Comparison of ENCODE assay signal across 8 mouse cellular contexts in the genomic region with DNA sequence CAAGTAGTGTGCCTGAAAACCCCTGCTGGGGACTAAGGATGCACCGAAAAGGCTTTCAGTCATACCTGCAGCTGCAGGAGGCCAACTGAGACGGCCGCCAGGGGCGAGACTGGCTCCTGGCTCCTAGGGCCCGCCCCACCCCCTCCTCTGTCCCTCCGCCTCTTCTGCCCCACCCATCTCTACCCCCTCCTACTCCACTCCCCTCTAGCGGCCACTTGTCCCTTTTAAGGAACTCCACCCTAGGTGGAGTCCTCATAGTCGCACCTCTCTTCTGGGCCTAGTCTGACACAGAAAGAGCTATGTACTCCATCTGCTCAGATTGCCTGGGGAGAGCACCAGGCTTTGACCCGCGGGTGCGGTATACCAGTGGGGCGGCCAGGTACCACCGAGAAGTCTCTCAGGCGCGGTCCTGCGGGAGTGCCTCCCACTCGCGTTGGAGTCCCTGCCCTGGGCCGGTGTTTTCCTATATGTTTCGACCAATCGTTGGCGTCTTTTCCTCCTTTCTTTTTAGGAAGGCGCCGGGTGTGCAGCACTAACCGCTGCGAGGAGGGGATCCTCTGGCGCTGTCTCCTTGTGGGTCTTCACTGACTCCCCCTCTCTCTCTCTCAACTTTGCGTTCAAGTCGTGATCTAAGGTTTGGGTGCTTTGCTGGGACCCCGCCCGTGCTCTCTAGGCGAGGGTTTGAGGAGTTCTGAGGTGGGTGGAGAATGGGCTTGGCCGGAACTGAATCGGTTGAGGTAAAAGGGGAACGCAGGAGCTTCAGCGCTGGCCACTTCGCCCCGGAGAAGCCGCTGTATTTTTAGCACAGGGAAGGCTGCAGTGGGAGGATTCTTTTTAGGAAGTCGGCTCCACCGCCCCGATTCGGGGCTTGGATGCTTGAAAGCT.
DNase-seq lines count a peak whose midpoint lies in the region; ATAC-seq lines count a peak whose summit lies in the region.

No protein-coding gene starts in this region.

- intact Hi-C loops in heart, postnatal 14 days (cut with DNase I) = loop anchor here (10.0 kb wide), 1 partner anchor 125 kb away; the partner anchor contains the start of gene Klf8

- ATAC-seq in CD4-positive, CD25-positive, alpha-beta regulatory T cell, adult 4 months = peak; percentile 73
- ATAC-seq in forebrain, embryonic 11.5 days (replicated peaks; ENCODE audit: low FRiP score) = peak; percentile 81
- ATAC-seq in lung, embryonic 16.5 days (ENCODE audit: low read depth) = peak; percentile 92
- ATAC-seq in neutrophil, adult 5-6 weeks (ENCODE audit: extremely low read depth, insufficient number of reproducible peaks, low FRiP score, poor library complexity, severe bottlenecking) = peak; percentile 91

- H3K9ac ChIP-seq in forebrain, embryonic 11.5 days (ENCODE audit: low read length) = peak overlapping the region; percentile 50
- peak overlapping the region; percentile 12 for H3K9ac ChIP-seq in lung, embryonic 16.5 days (ENCODE audit: low read length)

- H3K9me3 ChIP-seq in forebrain, embryonic 11.5 days (ENCODE audit: control insufficient read depth, low read length) = no peaks in the 10 kb centered on the region
- H3K9me3 ChIP-seq in lung, embryonic 16.5 days (ENCODE audit: control insufficient read depth, low read length) = no peaks in the 10 kb centered on the region

- H3K27ac ChIP-seq in forebrain, embryonic 11.5 days (ENCODE audit: low read depth, low read length) = no peak overlapping the region
- H3K27ac ChIP-seq in lung, embryonic 16.5 days (ENCODE audit: low read length) = 0 out of 2 replicates have a peak overlapping the region, but pooled peaks have one; percentile 27

- H3K4me3 ChIP-seq in forebrain, embryonic 11.5 days (ENCODE audit: low read depth, low read length) = peak overlapping the region; percentile 40
- H3K4me3 ChIP-seq in lung, embryonic 16.5 days (ENCODE audit: low read length) = peak overlapping the region; percentile 56

- peak; percentile 16 for DNase-seq in c-Kit-negative CD71-positive TER-119-positive erythroid progenitor cells, embryonic 14.5 days (ENCODE audit: low read depth, low spot score)
- peak; percentile 62 for DNase-seq in forebrain, embryonic 11.5 days (ENCODE audit: low spot score)
- peak; percentile 11 to 18 for DNase-seq in heart, postnatal 14 days
- peak; percentile 37 to 66 for DNase-seq in kidney, postnatal 4 days
- peak; percentile 8 to 25 for DNase-seq in thymus, adult 18-20 months

- H3K4me1 ChIP-seq in forebrain, embryonic 11.5 days (replicated peaks; ENCODE audit: control insufficient read depth, insufficient read depth, low read length) = no peaks in the 10 kb centered on the region
- no peaks in the 10 kb centered on the region for H3K4me1 ChIP-seq in lung, embryonic 16.5 days (replicated peaks; ENCODE audit: control insufficient read depth, insufficient read depth, low read length)

- H3K36me3 ChIP-seq in forebrain, embryonic 11.5 days (ENCODE audit: control insufficient read depth, insufficient read depth, low read length) = no peaks in the 10 kb centered on the region
- no peaks in the 10 kb centered on the region for H3K36me3 ChIP-seq in lung, embryonic 16.5 days (ENCODE audit: control insufficient read depth, insufficient read depth, low read length)

- H3K4me2 ChIP-seq in forebrain, embryonic 11.5 days (ENCODE audit: low read depth, low read length, severe bottlenecking) = peak overlapping the region; percentile 65
- peak overlapping the region; percentile 72 for H3K4me2 ChIP-seq in lung, embryonic 16.5 days (ENCODE audit: low read depth, low read length)

- WGBS in forebrain, embryonic 11.5 days = 17% methylated on average over 43 of the region's 43 CpGs
- WGBS in lung, embryonic 16.5 days = 15% methylated on average over 40 of the region's 43 CpGs

- peaks cover 3% of the 10 kb centered on the region; the same call in 1 of the 2 replicates for H3K27me3 ChIP-seq in forebrain, embryonic 11.5 days (ENCODE audit: control insufficient read depth, insufficient read depth, low read length)
- H3K27me3 ChIP-seq in lung, embryonic 16.5 days (ENCODE audit: control insufficient read depth, insufficient read depth, low read depth, low read length) = no peaks in the 10 kb centered on the region; the same call in 1 of the 2 replicates
